Mouse (Mus musculus) liver, adult 2 months (tissue): ENCODE data around the gene Arhgap17.

ENCODE experiments used
- CTCF ChIP-seq: fragments of 200-500 bp; IDR thresholded peaks from 2 replicates; pipeline ENCODE4 v1.5.1; 2011; ENCODE audit warnings: low read depth, low read length, control low read depth
- POLR2A ChIP-seq: fragments of 200-500 bp; IDR thresholded peaks from 2 replicates; pipeline ENCODE4 v1.6.1; 2011; ENCODE audit warnings: low read length, control low read depth; ENCODE audit not compliant: insufficient read depth; ENCODE audit errors: extremely low read depth

DNA sequence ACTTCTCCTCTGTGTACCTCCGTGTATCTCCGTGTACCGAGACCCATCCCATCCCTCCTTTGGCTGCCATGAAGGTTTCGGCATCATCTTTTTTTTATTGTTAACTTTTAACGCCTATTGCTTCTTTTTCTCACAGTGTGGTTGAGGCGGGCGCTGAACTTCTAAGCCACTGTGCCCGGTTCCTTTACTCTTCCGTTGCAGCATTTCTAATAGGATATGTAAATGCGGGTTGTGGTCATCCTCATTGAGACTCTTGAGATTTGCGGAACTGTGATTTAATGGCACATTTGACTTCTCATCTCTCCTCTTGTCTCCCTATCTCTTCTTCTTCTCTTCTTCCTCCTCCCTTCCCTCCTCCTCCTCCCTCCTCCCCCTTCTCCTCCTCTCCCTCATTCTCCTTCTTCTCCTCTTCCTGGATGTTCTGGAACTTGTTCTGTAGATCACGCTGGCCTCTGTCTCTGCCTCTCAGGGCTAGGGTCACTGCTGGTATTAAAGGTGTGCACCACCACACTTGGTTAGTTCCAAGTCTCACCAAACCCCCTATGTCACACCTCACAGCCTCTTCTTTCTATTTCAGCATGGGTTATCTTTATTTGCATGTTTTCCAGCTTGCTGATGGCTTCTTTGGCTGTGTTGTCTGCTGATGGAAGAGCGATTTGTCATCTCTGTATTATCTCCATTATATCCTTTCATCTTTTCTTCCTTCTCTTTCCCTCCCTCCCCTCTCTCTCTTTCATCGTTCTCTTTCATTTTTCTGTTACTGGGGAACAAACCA is 115.3 kb downstream of the Arhgap17 start:
- TF ChIP-seq POLR2A (no peak), CTCF (no peak)
